Mouse (Mus musculus): ENCODE data around the gene Lmf2.

- TF ChIP-seq CTCF (IDR thresholded peaks at IDR 0.05; ENCODE audit: borderline replicate concordance, extremely low read depth, insufficient read depth, insufficient read length) (no peak), POLR2A (IDR thresholded peaks at IDR 0.05; ENCODE audit: borderline replicate concordance, extremely low read depth, insufficient read depth, insufficient read length, poor library complexity, severe bottlenecking) (no peak)
Observed at GRCm38 (mm10) chr15:89377362-89377761, 21.9 kb upstream of the Lmf2 start.

Data from brain, embryonic 14.5 days (tissue).